Mouse (Mus musculus): Measurements from ENCODE around the gene Hdac7. TPM values are rescaled to one million over a fixed set of nuclear protein-coding genes. Genes with fewer than 3 reads are reported as not detected.

The Hdac7 gene
- total RNA-seq, 2 experiments from 2014 or later = 23.7 to 25.9 TPM

Other genes starting within 250 kb of the Hdac7 start
- 10 to 100 TPM; 27.4 to 28.2 TPM for gene Rpap3, start 138.7 kb downstream of the Hdac7 start, total RNA-seq (2021)
- gene Endou, start 113.2 kb downstream of the Hdac7 start, total RNA-seq (2021) = under 1 TPM; 0.94 to 0.97 TPM
- 10 to 100 TPM; 28.9 to 36.7 TPM for gene Rapgef3, start 76.5 kb downstream of the Hdac7 start, total RNA-seq (2021)
- gene Slc48a1, start 66.0 kb downstream of the Hdac7 start, total RNA-seq (2021) = 100 to 1,000 TPM; 157 to 169 TPM
- gene Vdr, start 66.1 kb upstream of the Hdac7 start, total RNA-seq (2021) = under 1 TPM; 0.13 TPM
- 10 to 100 TPM; 14.9 to 16.3 TPM for gene Tmem106c, start 119.7 kb upstream of the Hdac7 start, total RNA-seq (2021)
- gene Col2a1, start 160.2 kb upstream of the Hdac7 start, total RNA-seq (2021) = under 1 TPM; 0.57 to 0.97 TPM
- gene Pfkm, start 248.1 kb upstream of the Hdac7 start, total RNA-seq (2021) = 100 to 1,000 TPM; 349 to 369 TPM
- 10 to 100 TPM; 11.8 to 13.7 TPM for gene Senp1, start 249.2 kb upstream of the Hdac7 start, total RNA-seq (2021)